Mouse (Mus musculus) MEL (cell line): ENCODE results near the gene Ahsa1. TPM values are rescaled to one million over a fixed set of nuclear protein-coding genes. Genes with fewer than 3 reads are reported as not detected.
A peak's percentile ranks its signal among the peaks of the same experiment; 100 is the strongest.

Source experiments
- DNase-seq: peaks from one replicate; pipeline ENCODE4 v3.0.0; 2011; ENCODE audit warnings: low read depth, low spot score
- H3K27ac ChIP-seq: 2 replicates; pipeline ENCODE4 v1.5.1; 2012; ENCODE audit warnings: low read depth, mild to moderate bottlenecking, control low read depth, low read length, moderate library complexity; ENCODE audit not compliant: control insufficient read depth
- H3K27me3 ChIP-seq, 2 experiments: fragments of 150-350 bp in 1 of 2; sonication (generic) in 1 of 2; 2 replicates each; pipeline ENCODE4 v1.6.1; 2012; ENCODE audit warnings: low read length in 2 of 2, mild to moderate bottlenecking in 2 of 2, improper control_type of control experiment in 1 of 2, moderate library complexity in 1 of 2; ENCODE audit not compliant: insufficient read depth in 2 of 2, control insufficient read depth in 1 of 2
- H3K36me3 ChIP-seq, 2 experiments: 2 replicates each; pipeline ENCODE4 v1.6.1; 2012 to 2014; ENCODE audit warnings: low read length in 2 of 2, improper control_type of control experiment in 1 of 2, inconsistent platforms in 1 of 2, mild to moderate bottlenecking in 1 of 2; ENCODE audit not compliant: insufficient read depth in 2 of 2, control insufficient read depth in 1 of 2
- H3K4me1 ChIP-seq, 2 experiments: fragments of 150-350 bp in 1 of 2; sonication (generic) in 1 of 2; 2 replicates each; pipeline ENCODE4 v1.6.1; 2012; ENCODE audit warnings: low read length in 2 of 2, improper control_type of control experiment in 1 of 2, mild to moderate bottlenecking in 1 of 2; ENCODE audit not compliant: insufficient read depth in 2 of 2, control insufficient read depth in 1 of 2
- H3K4me3 ChIP-seq, 2 experiments: fragments of 150-350 bp in 1 of 2; sonication (generic) in 1 of 2; 2 replicates each; pipeline ENCODE4 v1.5.1; 2012; ENCODE audit warnings: low read depth in 2 of 2, low read length in 2 of 2, mild to moderate bottlenecking in 2 of 2, moderate library complexity in 2 of 2, control low read depth in 1 of 2, improper control_type of control experiment in 1 of 2; ENCODE audit not compliant: control insufficient read depth in 1 of 2, insufficient read depth in 1 of 2
- H3K79me2 ChIP-seq: 2 replicates; pipeline ENCODE4 v1.6.1; 2012; ENCODE audit warnings: mild to moderate bottlenecking, low read length, moderate library complexity; ENCODE audit not compliant: control insufficient read depth, poor library complexity, insufficient read depth
- H3K9ac ChIP-seq: 2 replicates; pipeline ENCODE4 v1.6.1; 2012; ENCODE audit warnings: low read depth, mild to moderate bottlenecking, control low read depth, low read length, moderate library complexity; ENCODE audit not compliant: control insufficient read depth, poor library complexity, severe bottlenecking
- H3K9me3 ChIP-seq: fragments of 150-350 bp; sonication (generic); replicated peaks from 2 replicates; pipeline ENCODE4 v1.6.1; 2012; ENCODE audit warnings: mild to moderate bottlenecking, low read length, improper control_type of control experiment, moderate library complexity; ENCODE audit not compliant: insufficient read depth
- BHLHE40 ChIP-seq: IDR thresholded peaks from 2 replicates; pipeline ENCODE4 v1.6.1; 2012; ENCODE audit warnings: low read depth, mild to moderate bottlenecking, inconsistent platforms, low read length, improper control_type of control experiment, borderline replicate concordance
- CHD1 ChIP-seq: IDR thresholded peaks from 2 replicates; pipeline ENCODE4 v1.6.1; 2012; ENCODE audit warnings: low read depth, mild to moderate bottlenecking, inconsistent platforms, low read length, improper control_type of control experiment
- CHD2 ChIP-seq: IDR thresholded peaks from 2 replicates; pipeline ENCODE4 v1.6.1; 2011; ENCODE audit warnings: low read length, improper control_type of control experiment
- CTCF ChIP-seq, 3 experiments: IDR thresholded peaks in 2 of 3; conservative IDR thresholded peaks in 1 of 3; 2 replicates each; pipeline ENCODE4 v1.5.1; 2011 to 2012; ENCODE audit warnings: low read length in 3 of 3, low read depth in 2 of 3, mild to moderate bottlenecking in 2 of 3, improper control_type of control experiment in 1 of 3, inconsistent platforms in 1 of 3, mixed read lengths in 1 of 3, moderate library complexity in 1 of 3; ENCODE audit not compliant: control insufficient read depth in 1 of 3, insufficient read depth in 1 of 3, poor library complexity in 1 of 3, severe bottlenecking in 1 of 3
- E2F4 ChIP-seq: IDR thresholded peaks from 2 replicates; pipeline ENCODE4 v1.6.1; 2011; ENCODE audit warnings: low read depth, low read length, improper control_type of control experiment, borderline replicate concordance
- ELF1 ChIP-seq: IDR thresholded peaks from 2 replicates; pipeline ENCODE4 v1.6.1; 2014; ENCODE audit warnings: low read depth, mild to moderate bottlenecking, inconsistent platforms, low read length, improper control_type of control experiment, moderate library complexity
- EP300 ChIP-seq, 2 experiments: IDR thresholded peaks; 2 replicates each; pipeline ENCODE4 v1.6.1; 2011; ENCODE audit warnings: improper control_type of control experiment in 2 of 2, low read length in 2 of 2, low read depth in 1 of 2, mild to moderate bottlenecking in 1 of 2
- ETS1 ChIP-seq: IDR thresholded peaks from 2 replicates; pipeline ENCODE4 v1.6.1; 2012; ENCODE audit warnings: low read depth, mild to moderate bottlenecking, inconsistent platforms, low read length, improper control_type of control experiment, moderate library complexity
- GABPA ChIP-seq: IDR thresholded peaks from 2 replicates; pipeline ENCODE4 v1.6.1; 2012; ENCODE audit warnings: low read depth, mild to moderate bottlenecking, inconsistent platforms, low read length, improper control_type of control experiment, moderate library complexity
- GATA1 ChIP-seq: IDR thresholded peaks from 2 replicates; pipeline ENCODE4 v1.6.1; 2011; ENCODE audit warnings: low read depth, low read length, improper control_type of control experiment
- HCFC1 ChIP-seq: IDR thresholded peaks from 2 replicates; pipeline ENCODE4 v1.6.1; 2012; ENCODE audit warnings: low read depth, mild to moderate bottlenecking, inconsistent platforms, low read length, improper control_type of control experiment, moderate library complexity
- KAT2A ChIP-seq: conservative IDR thresholded peaks from 2 replicates; pipeline ENCODE4 v1.6.1; 2012; ENCODE audit warnings: low read depth, low read length, improper control_type of control experiment, inconsistent platforms
- MAFK ChIP-seq: IDR thresholded peaks from 2 replicates; pipeline ENCODE4 v1.6.1; 2011; ENCODE audit warnings: low read depth, mild to moderate bottlenecking, low read length, improper control_type of control experiment, borderline replicate concordance
- MAX ChIP-seq: IDR thresholded peaks from 2 replicates; pipeline ENCODE4 v1.6.1; 2011; ENCODE audit warnings: low read length, improper control_type of control experiment
- MAZ ChIP-seq: IDR thresholded peaks from 2 replicates; pipeline ENCODE4 v1.6.1; 2012; ENCODE audit warnings: low read depth, mild to moderate bottlenecking, inconsistent platforms, low read length, improper control_type of control experiment
- MEF2A ChIP-seq: IDR thresholded peaks from 2 replicates; pipeline ENCODE4 v1.6.1; 2014; ENCODE audit warnings: low read depth, mild to moderate bottlenecking, inconsistent platforms, low read length, improper control_type of control experiment; ENCODE audit not compliant: poor library complexity, insufficient replicate concordance, severe bottlenecking; ENCODE audit errors: extremely low read depth
- MXI1 ChIP-seq: IDR thresholded peaks from 2 replicates; pipeline ENCODE4 v1.6.1; 2011; ENCODE audit warnings: mild to moderate bottlenecking, low read depth, low read length, improper control_type of control experiment
- MYB ChIP-seq: IDR thresholded peaks from 2 replicates; pipeline ENCODE4 v1.6.1; 2011; ENCODE audit warnings: mild to moderate bottlenecking, low read depth, low read length, improper control_type of control experiment
- MYC ChIP-seq: IDR thresholded peaks from 2 replicates; pipeline ENCODE4 v1.6.1; 2011; ENCODE audit warnings: low read depth, mild to moderate bottlenecking, low read length, improper control_type of control experiment, moderate library complexity
- NELFE ChIP-seq: IDR thresholded peaks from 2 replicates; pipeline ENCODE4 v1.6.1; 2011; ENCODE audit warnings: low read depth, low read length, improper control_type of control experiment
- NRF1 ChIP-seq: IDR thresholded peaks from 2 replicates; pipeline ENCODE4 v1.6.1; 2014; ENCODE audit warnings: low read depth, mild to moderate bottlenecking, inconsistent platforms, low read length, improper control_type of control experiment, moderate library complexity; ENCODE audit not compliant: poor library complexity, insufficient read depth, severe bottlenecking
- POLR2A ChIP-seq, 2 experiments: IDR thresholded peaks; 2 replicates each; pipeline ENCODE4 v1.6.1; 2011 to 2012; ENCODE audit warnings: low read length in 2 of 2, mild to moderate bottlenecking in 2 of 2, control low read depth in 1 of 2, improper control_type of control experiment in 1 of 2, low read depth in 1 of 2, moderate library complexity in 1 of 2; ENCODE audit not compliant: control insufficient read depth in 1 of 2, insufficient read depth in 1 of 2, poor library complexity in 1 of 2
- POLR2AphosphoS2 ChIP-seq: IDR thresholded peaks from 2 replicates; pipeline ENCODE4 v1.6.1; 2011; ENCODE audit warnings: low read length, improper control_type of control experiment
- RCOR1 ChIP-seq: IDR thresholded peaks from 2 replicates; pipeline ENCODE4 v1.6.1; 2012; ENCODE audit warnings: low read depth, mild to moderate bottlenecking, inconsistent platforms, low read length, improper control_type of control experiment
- SIN3A ChIP-seq: IDR thresholded peaks from 2 replicates; pipeline ENCODE4 v1.6.1; 2012; ENCODE audit warnings: low read length, improper control_type of control experiment, inconsistent platforms
- SMC3 ChIP-seq: IDR thresholded peaks from 2 replicates; pipeline ENCODE4 v1.6.1; 2011; ENCODE audit warnings: low read depth, low read length, improper control_type of control experiment
- TAL1 ChIP-seq: IDR thresholded peaks from 2 replicates; pipeline ENCODE4 v1.6.1; 2012; ENCODE audit warnings: mild to moderate bottlenecking, inconsistent platforms, low read length, moderate library complexity, mixed read lengths
- TBP ChIP-seq: IDR thresholded peaks from 2 replicates; pipeline ENCODE4 v1.8.0; 2011; ENCODE audit warnings: low read depth, low read length, improper control_type of control experiment
- TCF12 ChIP-seq: IDR thresholded peaks from 2 replicates; pipeline ENCODE4 v1.6.1; 2014; ENCODE audit warnings: low read depth, mild to moderate bottlenecking, inconsistent platforms, low read length, improper control_type of control experiment, moderate library complexity
- UBTF ChIP-seq: IDR thresholded peaks from 2 replicates; pipeline ENCODE4 v1.6.1; 2012; ENCODE audit warnings: low read depth, mild to moderate bottlenecking, inconsistent platforms, low read length, improper control_type of control experiment, moderate library complexity, borderline replicate concordance; ENCODE audit not compliant: insufficient read depth
- USF2 ChIP-seq, 2 experiments: IDR thresholded peaks; 2 replicates each; pipeline ENCODE4 v1.6.1; 2011 to 2012; ENCODE audit warnings: improper control_type of control experiment in 2 of 2, low read length in 2 of 2, borderline replicate concordance in 1 of 2, inconsistent platforms in 1 of 2, low read depth in 1 of 2, mild to moderate bottlenecking in 1 of 2; ENCODE audit not compliant: insufficient read depth in 1 of 2
- ZC3H11A ChIP-seq: IDR thresholded peaks from 2 replicates; pipeline ENCODE4 v1.6.1; 2012; ENCODE audit warnings: low read depth, mild to moderate bottlenecking, inconsistent platforms, low read length, improper control_type of control experiment
- ZKSCAN1 ChIP-seq: IDR thresholded peaks from 2 replicates; pipeline ENCODE4 v1.6.1; 2012; ENCODE audit warnings: low read depth, mild to moderate bottlenecking, inconsistent platforms, low read length, improper control_type of control experiment, moderate library complexity
- ZMIZ1 ChIP-seq: IDR thresholded peaks from 2 replicates; pipeline ENCODE4 v1.6.1; 2012; ENCODE audit warnings: low read depth, mild to moderate bottlenecking, inconsistent platforms, low read length, improper control_type of control experiment, moderate library complexity
- ZNF384 ChIP-seq: IDR thresholded peaks from 2 replicates; pipeline ENCODE4 v1.6.1; 2012; ENCODE audit warnings: low read depth, mild to moderate bottlenecking, inconsistent platforms, low read length, improper control_type of control experiment
- polyA plus RNA-seq, 2 experiments: library from polyadenylated mRNA; stranded (reverse) in 1 of 2; unstranded in 1 of 2; fragments of >175 nt in 1 of 2; fragments of >200 nt in 1 of 2; gene quantifications; 2 replicates each; pipeline versions ENCODE4 v1.2.1 to v1.2.4; 2012; ENCODE audit warnings: low replicate concordance in 2 of 2, low read depth in 1 of 2; ENCODE audit not compliant: insufficient read length in 2 of 2, insufficient read depth in 1 of 2, missing spikeins in 1 of 2
- total RNA-seq: library from RNA; depleted of rRNA; stranded (reverse); fragments of 300-350 nt; gene quantifications from 2 replicates; pipeline ENCODE4 v1.2.3, GENCODE M21; 2012; rRNA removed

Gene Ahsa1
- total RNA-seq (414 and 424 TPM in 2 replicates), polyA plus RNA-seq (100 to 1,000 TPM in 1 of 2 experiments, not detected in 1; 403 TPM)

DNA sequence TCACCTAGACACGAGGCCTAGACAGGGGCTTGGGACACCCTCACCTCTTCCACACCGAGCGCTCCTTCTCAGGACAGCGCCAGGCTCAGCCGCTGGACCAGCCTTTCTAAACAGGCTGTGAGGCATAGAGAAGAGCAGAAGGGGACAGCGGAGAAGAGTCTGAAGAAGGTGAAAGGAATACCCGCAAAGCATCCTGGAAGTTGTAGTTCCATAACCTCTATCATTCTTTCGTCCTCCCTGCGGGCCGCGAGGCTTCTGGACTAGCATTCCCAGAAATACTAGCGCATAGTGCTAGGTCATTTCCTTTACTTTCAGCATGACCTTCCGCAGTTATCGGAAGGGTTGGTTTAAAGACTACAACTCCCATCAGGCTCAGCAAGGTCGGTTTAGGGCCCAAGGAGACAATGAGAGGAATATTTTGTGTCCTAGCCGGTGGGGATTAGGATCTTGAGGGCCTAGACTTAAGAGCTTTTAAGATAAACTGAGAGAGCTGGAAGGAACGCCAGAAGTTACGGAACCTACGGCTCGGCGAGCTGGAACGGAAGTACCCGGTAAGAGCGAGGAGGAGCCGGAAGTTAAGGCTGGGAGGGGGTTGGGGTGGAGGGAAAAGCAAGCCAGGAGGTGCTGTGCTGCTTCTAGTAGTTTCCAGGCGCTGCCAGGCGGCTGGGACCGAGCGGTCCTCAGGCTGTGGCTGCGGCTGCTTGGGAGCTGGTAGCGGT is at the start of gene Ahsa1, which contains the start of gene Vipas39:
TSS of gene Ahsa1 (plus strand) at position 372 of the 719 bp plus-strand sequence.
TSS of gene Vipas39 (minus strand) at position 149 of the 719 bp plus-strand sequence.
- Histone ChIP-seq H3K27ac (peak within 1 kb of the TSS; percentile 93), H3K4me1 (peaks cover 0 to 7% of the 10 kb centered on the region in 2 experiments; a peak in 3 of 4 replicates), H3K9ac (peak within 1 kb of the TSS; percentile 92), H3K4me3 (peak within 1 kb of the TSS; percentile 74 to 90), H3K9me3 (no peaks in the 10 kb centered on the region), H3K79me2 (peaks cover 25% of the 10 kb centered on the region), H3K36me3 (peaks cover 13 to 16% of the 10 kb centered on the region in 2 experiments), H3K27me3 (no peaks in the 10 kb centered on the region)
- peak; percentile 98 for DNase-seq
- TF ChIP-seq USF2 (IDR thresholded peaks at IDR 0.05; ENCODE audit: borderline replicate concordance in 1 of 2, insufficient read depth in 1 of 2, low read depth in 1 of 2, low read length in 2 of 2): no peak
- peak; percentile 63 for TF ChIP-seq TCF12
- no peak for TF ChIP-seq BHLHE40
- no peak for TF ChIP-seq TAL1
- TF ChIP-seq POLR2A (IDR thresholded peaks at IDR 0.05; ENCODE audit: control insufficient read depth in 1 of 2, insufficient read depth in 1 of 2, low read depth in 1 of 2, low read length in 2 of 2, poor library complexity in 1 of 2): peak; percentile 97
- no peak for TF ChIP-seq NRF1
- TF ChIP-seq EP300 (IDR thresholded peaks at IDR 0.05; ENCODE audit: low read depth in 1 of 2, low read length in 2 of 2): no peak
- no peak for TF ChIP-seq ZC3H11A
- TF ChIP-seq ETS1: peak; percentile 40; the same call in 1 of the 2 replicates
- TF ChIP-seq MAFK: no peak
- TF ChIP-seq NELFE: peak; percentile 97
- peak; percentile 90 for TF ChIP-seq ZMIZ1
- TF ChIP-seq MYC: peak; percentile 90
- peak; percentile 98 for TF ChIP-seq KAT2A
- no peak for TF ChIP-seq ZNF384
- TF ChIP-seq MYB: peak; percentile 43; the same call in 1 of the 2 replicates
- TF ChIP-seq MXI1: no peak; the same call in 1 of the 2 replicates
- peak; percentile 89 for TF ChIP-seq ELF1
- peak; percentile 99 for TF ChIP-seq HCFC1
- TF ChIP-seq POLR2AphosphoS2: peak; percentile 88
- 0 out of 2 replicates have a peak, but pooled peaks have one; percentile 31 for TF ChIP-seq GATA1
- peak; percentile 88; the same call in 1 of the 2 replicates for TF ChIP-seq MAZ
- peak; percentile 77 for TF ChIP-seq TBP
- peak; percentile 39; the same call in 1 of the 2 replicates for TF ChIP-seq MAX
- TF ChIP-seq E2F4: no peak; the same call in 1 of the 2 replicates
- TF ChIP-seq GABPA: no peak
- TF ChIP-seq RCOR1: no peak; the same call in 1 of the 2 replicates
- TF ChIP-seq UBTF: no peak
- peak; percentile 82 for TF ChIP-seq SIN3A
- no peak for TF ChIP-seq CHD1
- TF ChIP-seq MEF2A: no peak
- no peak for TF ChIP-seq CTCF (IDR thresholded peaks at IDR 0.05 in 2 of 3, conservative IDR thresholded peaks at IDR 0.05 in 1 of 3; ENCODE audit: control insufficient read depth in 1 of 3, insufficient read depth in 1 of 3, low read depth in 2 of 3, low read length in 3 of 3, poor library complexity in 1 of 3, severe bottlenecking in 1 of 3)
- TF ChIP-seq ZKSCAN1: no peak
- TF ChIP-seq SMC3: no peak
- TF ChIP-seq CHD2: peak; percentile 62
